Comparison of ENCODE assay signal across 20 mouse cellular contexts in genomic region chr10:77638956-77639355, GRCm38 (mm10). TPM values are rescaled to one million over a fixed set of nuclear protein-coding genes. Genes with fewer than 3 reads are reported as not detected.
DNase-seq lines count a peak whose midpoint lies in the region; ATAC-seq lines count a peak whose summit lies in the region.
"Had no signal": no experiment of that assay in that cellular context is flagged by ENCODE, and none has a peak within 500 bp of the region (broad histone marks: within the 10 kb centered on the region; RNA-seq: fewer than 3 reads in every experiment).

No protein-coding gene starts in this region.

- no peak overlapping the region for H3K9ac ChIP-seq in lung, embryonic 15.5 days
- H3K9ac ChIP-seq in forebrain, embryonic 12.5 days = no peak overlapping the region

- peak; percentile 86 for DNase-seq in heart, adult 11 months
- DNase-seq in heart, postnatal 25 days (ENCODE audit: low spot score) = no peak
- DNase-seq in lung, postnatal 25 days (ENCODE audit: low spot score) = no peak
- peak; percentile 28 to 58 for DNase-seq in adrenal gland, postnatal 36 days
- DNase-seq in kidney, postnatal 10 days = peak; percentile 53
- no peak for DNase-seq in lung, adult 18-20 months
- DNase-seq: cerebellum, postnatal 14 days; layer of hippocampus, adult 9-11 months; liver had no signal

- intact Hi-C loops in heart, postnatal 25 days (cut with DNase I) = no loop called here

- no peak overlapping the region for H3K4me2 ChIP-seq in lung, embryonic 15.5 days
- no peak overlapping the region for H3K4me2 ChIP-seq in forebrain, embryonic 12.5 days

- H3K4me3 ChIP-seq in lung, embryonic 15.5 days = no peak overlapping the region
- H3K4me3 ChIP-seq in forebrain, embryonic 12.5 days (replicated peaks) = no peak overlapping the region
- H3K4me3 ChIP-seq: hindbrain, embryonic 10.5 days; midbrain, embryonic 10.5 days had no signal

- H3K27ac ChIP-seq in lung, embryonic 15.5 days = peak overlapping the region; percentile 27; the same call in 1 of the 2 replicates
- no peak overlapping the region for H3K27ac ChIP-seq in forebrain, embryonic 12.5 days
- H3K27ac ChIP-seq: hindbrain, embryonic 10.5 days; midbrain, embryonic 10.5 days had no signal

- H3K9me3 ChIP-seq in lung, embryonic 15.5 days = no peaks in the 10 kb centered on the region
- no peaks in the 10 kb centered on the region for H3K9me3 ChIP-seq in forebrain, embryonic 12.5 days
- H3K9me3 ChIP-seq: hindbrain, embryonic 10.5 days; midbrain, embryonic 10.5 days had no signal

- no peak for ATAC-seq in lung, embryonic 15.5 days (ENCODE audit: borderline replicate concordance, extremely low read depth, low FRiP score, low TSS enrichment)
- ATAC-seq in forebrain, embryonic 12.5 days (ENCODE audit: low FRiP score) = no peak
- ATAC-seq: intestine, embryonic 16.5 days; lung, postnatal 0 days had no signal

- peaks cover 19% of the 10 kb centered on the region for H3K4me1 ChIP-seq in lung, embryonic 15.5 days
- peaks cover 9% of the 10 kb centered on the region for H3K4me1 ChIP-seq in forebrain, embryonic 12.5 days

- H3K36me3 ChIP-seq in lung, embryonic 15.5 days = peaks cover 47% of the 10 kb centered on the region
- H3K36me3 ChIP-seq in forebrain, embryonic 12.5 days (replicated peaks) = peaks cover 73% of the 10 kb centered on the region

- WGBS in lung, embryonic 15.5 days = 76% methylated on average over 6 of the region's 6 CpGs
- 91% methylated on average over 6 of the region's 6 CpGs for WGBS in forebrain, embryonic 12.5 days

- H3K27me3 ChIP-seq in lung, embryonic 15.5 days = no peaks in the 10 kb centered on the region
- no peaks in the 10 kb centered on the region for H3K27me3 ChIP-seq in forebrain, embryonic 12.5 days

RNA-seq across cellular contexts. Expression of gene Ube2g2, which starts 16.9 kb away (rescaled TPM):
- total RNA-seq in heart, postnatal 25 days (2021) = 10 to 100 TPM; 66.7 to 68.4 TPM
- 73.8 and 74.3 TPM in 2 replicates for polyA plus RNA-seq in lung, embryonic 15.5 days (2015; fragmentation: Nextera tagmentation; extraction: Ambion mirVana)
- total RNA-seq in adrenal gland, postnatal 36 days (2021) = 10 to 100 TPM; 57.3 to 67.6 TPM
- polyA plus RNA-seq in forebrain, embryonic 12.5 days (2016; fragmentation: Nextera tagmentation; extraction: Ambion mirVana) = 87.0 and 92.7 TPM in 2 replicates

RNA-seq across cellular contexts. Expression of gene Gm49325, which starts 33.0 kb away (rescaled TPM):
- total RNA-seq in heart, postnatal 25 days (2021) = 10 to 100 TPM; 10.3 to 11.7 TPM
- polyA plus RNA-seq in lung, embryonic 15.5 days (2015; fragmentation: Nextera tagmentation; extraction: Ambion mirVana) = 0.99 and 1.9 TPM in 2 replicates
- 10 to 100 TPM; 24.1 to 27.6 TPM for total RNA-seq in adrenal gland, postnatal 36 days (2021)
- polyA plus RNA-seq in forebrain, embryonic 12.5 days (2016; fragmentation: Nextera tagmentation; extraction: Ambion mirVana) = 15.7 and 23.4 TPM in 2 replicates
- polyA plus RNA-seq: forebrain, embryonic 11.5 days; intestine, embryonic 16.5 days had no signal

RNA-seq across cellular contexts. Expression of gene Sumo3, which starts 33.1 kb away (rescaled TPM):
- 10 to 100 TPM; 54.8 to 61.2 TPM for total RNA-seq in heart, postnatal 25 days (2021)
- 350 and 361 TPM in 2 replicates for polyA plus RNA-seq in lung, embryonic 15.5 days (2015; fragmentation: Nextera tagmentation; extraction: Ambion mirVana)
- total RNA-seq in adrenal gland, postnatal 36 days (2021) = 100 to 1,000 TPM in 1 of 2 experiments, 10 to 100 TPM in 1; 89.0 to 106 TPM
- 322 and 326 TPM in 2 replicates for polyA plus RNA-seq in forebrain, embryonic 12.5 days (2016; fragmentation: Nextera tagmentation; extraction: Ambion mirVana)

RNA-seq across cellular contexts. Expression of gene Tspear, which starts 47.4 kb away (rescaled TPM):
- not detected for total RNA-seq in heart, postnatal 25 days (2021)
- 0.08 and 0.19 TPM in 2 replicates for polyA plus RNA-seq in lung, embryonic 15.5 days (2015; fragmentation: Nextera tagmentation; extraction: Ambion mirVana)
- under 1 TPM; 0.16 to 0.23 TPM for total RNA-seq in adrenal gland, postnatal 36 days (2021)
- 0.46 and 0.92 TPM in 2 replicates for polyA plus RNA-seq in forebrain, embryonic 12.5 days (2016; fragmentation: Nextera tagmentation; extraction: Ambion mirVana)
- total RNA-seq: gastrocnemius, adult 18-20 months had no signal

RNA-seq across cellular contexts. Expression of gene Gm19402, which starts 51.6 kb away (rescaled TPM):
- total RNA-seq in heart, postnatal 25 days (2021) = not detected
- not detected in 2 replicates for polyA plus RNA-seq in lung, embryonic 15.5 days (2015; fragmentation: Nextera tagmentation; extraction: Ambion mirVana)
- total RNA-seq in adrenal gland, postnatal 36 days (2021) = not detected
- not detected in 2 replicates for polyA plus RNA-seq in forebrain, embryonic 12.5 days (2016; fragmentation: Nextera tagmentation; extraction: Ambion mirVana)
- total RNA-seq: gastrocnemius, adult 18-20 months; left cerebral cortex, postnatal 14 days; MEL had no signal
- polyA plus RNA-seq: embryonic facial prominence, embryonic 11.5 days; forebrain, embryonic 11.5 days; hindbrain, embryonic 10.5 days; intestine, embryonic 16.5 days; lung, postnatal 0 days; midbrain, embryonic 10.5 days had no signal

Comparison
In these comparisons a context has a peak if more than half of its experiments do, and no peak if none do; other contexts are left out.
1. DNase-seq: peak in heart, adult 11 months (single experiment), adrenal gland, postnatal 36 days (2 of 2) and kidney, postnatal 10 days (single experiment); none in heart, postnatal 25 days (single experiment), lung, postnatal 25 days (single experiment) and lung, adult 18-20 months (0 of 2).